33 mouse cellular contexts compared by ENCODE assay signal in the genomic region with DNA sequence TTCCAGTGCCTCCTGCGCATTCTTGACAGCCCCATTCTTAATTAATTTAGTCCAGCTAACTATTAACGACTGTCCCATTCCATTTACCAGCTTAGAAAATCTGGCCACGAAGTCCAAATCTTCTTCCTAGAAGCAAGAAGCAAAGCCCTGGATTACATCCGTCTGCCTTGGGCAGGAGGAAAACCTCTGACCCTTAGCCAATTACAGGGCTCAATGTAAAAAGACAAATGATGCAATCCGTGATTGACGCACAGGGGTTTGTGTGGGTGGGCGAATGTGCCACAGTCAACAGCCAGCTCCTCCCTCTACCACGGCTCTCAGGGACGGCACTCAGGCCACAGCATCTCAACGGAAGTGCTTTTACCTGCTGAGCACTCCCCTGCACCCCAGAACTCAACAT. TPM values are rescaled to one million over a fixed set of nuclear protein-coding genes. Genes with fewer than 3 reads are reported as not detected.
DNase-seq lines count a peak whose midpoint lies in the region; ATAC-seq and TF ChIP-seq lines count a peak whose summit lies in the region.
"Had no signal": no experiment of that assay in that cellular context is flagged by ENCODE, and none has a peak within 500 bp of the region (broad histone marks: within the 10 kb centered on the region; RNA-seq: fewer than 3 reads in every experiment).

No protein-coding gene starts in this region.

- H3K9me3 ChIP-seq in liver, embryonic 16.5 days (replicated peaks; ENCODE audit: control insufficient read depth, low read length) = no peaks in the 10 kb centered on the region
- no peaks in the 10 kb centered on the region for H3K9me3 ChIP-seq in liver, embryonic 11.5 days (ENCODE audit: control insufficient read depth, low read length)
- no peaks in the 10 kb centered on the region for H3K9me3 ChIP-seq in midbrain, embryonic 15.5 days
- H3K9me3 ChIP-seq: embryonic facial prominence, embryonic 10.5 days; embryonic facial prominence, embryonic 13.5 days; heart, embryonic 12.5 days; heart, embryonic 15.5 days; hindbrain, embryonic 10.5 days; hindbrain, embryonic 13.5 days had no signal

- no peak overlapping the region for H3K4me2 ChIP-seq in liver, embryonic 16.5 days (ENCODE audit: low read depth, low read length)
- no peak overlapping the region for H3K4me2 ChIP-seq in liver, embryonic 11.5 days
- no peak overlapping the region for H3K4me2 ChIP-seq in myocyte (ENCODE audit: low read depth)
- H3K4me2 ChIP-seq in midbrain, embryonic 15.5 days = no peak overlapping the region
- H3K4me2 ChIP-seq: embryonic facial prominence, embryonic 13.5 days; forebrain, embryonic 13.5 days; heart, embryonic 12.5 days; heart, embryonic 15.5 days; hindbrain, embryonic 13.5 days had no signal

- H3K36me3 ChIP-seq in liver, embryonic 16.5 days (ENCODE audit: control insufficient read depth, insufficient read depth) = peaks cover 60% of the 10 kb centered on the region
- peaks cover 71% of the 10 kb centered on the region for H3K36me3 ChIP-seq in liver, embryonic 11.5 days (ENCODE audit: control insufficient read depth, insufficient read depth, low read length)
- peaks cover 98% of the 10 kb centered on the region for H3K36me3 ChIP-seq in myocyte (ENCODE audit: control insufficient read depth, insufficient read depth)
- peaks cover 52% of the 10 kb centered on the region for H3K36me3 ChIP-seq in midbrain, embryonic 15.5 days (replicated peaks)

- H3K79me2 ChIP-seq in myocyte (ENCODE audit: control insufficient read depth, insufficient read depth) = no peaks in the 10 kb centered on the region

- WGBS in liver, embryonic 16.5 days (ENCODE audit: insufficient replicate concordance) = 64% methylated on average over 10 of the region's 10 CpGs
- 79% methylated on average over 10 of the region's 10 CpGs for WGBS in liver, embryonic 11.5 days
- 81% methylated on average over 10 of the region's 10 CpGs for WGBS in midbrain, embryonic 15.5 days

- H3K4me3 ChIP-seq in liver, embryonic 16.5 days (ENCODE audit: low read depth, low read length) = no peak overlapping the region
- H3K4me3 ChIP-seq in liver, embryonic 11.5 days (ENCODE audit: low read depth, low read length) = no peak overlapping the region
- no peak overlapping the region for H3K4me3 ChIP-seq in myocyte
- no peak overlapping the region for H3K4me3 ChIP-seq in midbrain, embryonic 15.5 days
- H3K4me3 ChIP-seq: embryonic facial prominence, embryonic 10.5 days; embryonic facial prominence, embryonic 13.5 days; erythroblast, embryonic 14.5 days; forebrain, embryonic 10.5 days; forebrain, embryonic 13.5 days; heart, embryonic 12.5 days; heart, embryonic 15.5 days; hindbrain, embryonic 10.5 days; hindbrain, embryonic 13.5 days had no signal

- H3K27me3 ChIP-seq in liver, embryonic 16.5 days (ENCODE audit: control insufficient read depth, insufficient read depth, low read depth, low read length) = no peaks in the 10 kb centered on the region
- no peaks in the 10 kb centered on the region for H3K27me3 ChIP-seq in liver, embryonic 11.5 days (replicated peaks; ENCODE audit: control insufficient read depth, insufficient read depth, low read length)
- no peaks in the 10 kb centered on the region for H3K27me3 ChIP-seq in myocyte (ENCODE audit: control insufficient read depth, insufficient read depth, insufficient read length)
- H3K27me3 ChIP-seq in midbrain, embryonic 15.5 days (replicated peaks) = no peaks in the 10 kb centered on the region
- H3K27me3 ChIP-seq: embryonic facial prominence, embryonic 13.5 days; forebrain, embryonic 13.5 days; heart, embryonic 12.5 days; heart, embryonic 15.5 days; hindbrain, embryonic 13.5 days; Patski had no signal

- H3K9ac ChIP-seq in liver, embryonic 16.5 days (ENCODE audit: low read depth, low read length) = no peak overlapping the region
- H3K9ac ChIP-seq in liver, embryonic 11.5 days (ENCODE audit: low read depth, low read length) = no peak overlapping the region
- no peak overlapping the region for H3K9ac ChIP-seq in midbrain, embryonic 15.5 days
- H3K9ac ChIP-seq: embryonic facial prominence, embryonic 13.5 days; forebrain, embryonic 13.5 days; heart, embryonic 12.5 days; heart, embryonic 15.5 days; hindbrain, embryonic 13.5 days had no signal

- H3ac ChIP-seq in myocyte (ENCODE audit: control insufficient read depth, insufficient read length) = no peak overlapping the region

- ATAC-seq in liver, embryonic 16.5 days (ENCODE audit: low read depth) = peak; percentile 53
- no peak for ATAC-seq in liver, embryonic 11.5 days (replicated peaks; ENCODE audit: low FRiP score)
- no peak for ATAC-seq in midbrain, embryonic 15.5 days (replicated peaks)
- ATAC-seq: forebrain, embryonic 13.5 days; forebrain, embryonic 16.5 days; hindbrain, embryonic 16.5 days; Patski had no signal

- DNase-seq in liver, embryonic 11.5 days (ENCODE audit: low spot score) = no peak
- DNase-seq in retina, postnatal 1 day = peak; percentile 24
- no peak for DNase-seq in retina, embryonic 14.5 days (ENCODE audit: low spot score)
- peak; percentile 80 for DNase-seq in fat pad, adult 2 months (ENCODE audit: extremely low read depth, low read depth, low spot score)
- no peak for DNase-seq in heart, adult 18-20 months
- DNase-seq: adrenal gland, postnatal 10 days; adrenal gland, postnatal 36 days; cerebellum, adult 18-20 months; cerebellum, adult 9-11 months; cerebellum, postnatal 36 days; embryo, embryonic 11 days; gastrocnemius, postnatal 10 days; gastrocnemius, postnatal 36 days; heart, adult 11 months; heart, postnatal 10 days; heart, postnatal 36 days had no signal

- no peak for TF ChIP-seq POLR2A in myocyte (IDR thresholded peaks at IDR 0.05; ENCODE audit: insufficient read length, low read depth)

- H3K4me1 ChIP-seq in liver, embryonic 16.5 days (ENCODE audit: control insufficient read depth, low read depth, low read length) = no peaks in the 10 kb centered on the region
- no peaks in the 10 kb centered on the region for H3K4me1 ChIP-seq in liver, embryonic 11.5 days (replicated peaks; ENCODE audit: control insufficient read depth, insufficient read depth, low read length)
- H3K4me1 ChIP-seq in midbrain, embryonic 15.5 days = no peaks in the 10 kb centered on the region
- H3K4me1 ChIP-seq: embryonic facial prominence, embryonic 10.5 days; embryonic facial prominence, embryonic 13.5 days; forebrain, embryonic 10.5 days; forebrain, embryonic 13.5 days; heart, embryonic 12.5 days; heart, embryonic 15.5 days; hindbrain, embryonic 10.5 days; hindbrain, embryonic 13.5 days had no signal

- H3K27ac ChIP-seq in liver, embryonic 16.5 days (ENCODE audit: low read length) = no peak overlapping the region
- H3K27ac ChIP-seq in liver, embryonic 11.5 days (ENCODE audit: low read depth, low read length) = no peak overlapping the region
- no peak overlapping the region for H3K27ac ChIP-seq in midbrain, embryonic 15.5 days
- H3K27ac ChIP-seq: embryonic facial prominence, embryonic 10.5 days; embryonic facial prominence, embryonic 13.5 days; forebrain, embryonic 10.5 days; forebrain, embryonic 13.5 days; heart, embryonic 15.5 days; hindbrain, embryonic 10.5 days; hindbrain, embryonic 13.5 days had no signal

TF ChIP-seq in myocyte, 11 proteins besides CTCF, POLR2A, EP300 and RAD21:
- TF ChIP-seq CEBPB (IDR thresholded peaks at IDR 0.05; ENCODE audit: insufficient read depth, poor library complexity, severe bottlenecking) (no peak), POLR2AphosphoS2 (IDR thresholded peaks at IDR 0.05; ENCODE audit: insufficient read length, low read depth) (peak; percentile 26), TCF3 (IDR thresholded peaks at IDR 0.05; ENCODE audit: insufficient read length, low read depth) (no peak)

RNA-seq across cellular contexts. Expression of a gene that starts 14.5 kb away (rescaled TPM):
- polyA plus RNA-seq in liver, embryonic 16.5 days (2015; fragmentation: Nextera tagmentation; extraction: Ambion mirVana) = 24.1 and 26.4 TPM in 2 replicates
- polyA plus RNA-seq in liver, embryonic 11.5 days (2014; fragmentation: Nextera tagmentation; extraction: Ambion mirVana) = 103 and 114 TPM in 2 replicates
- 78.6 TPM for polyA plus RNA-seq in myocyte (2012; fragmentation: generic; extraction: Trizol)
- polyA plus RNA-seq in midbrain, embryonic 15.5 days (2015; fragmentation: Nextera tagmentation; extraction: Ambion mirVana) = 30.3 and 30.5 TPM in 2 replicates
- total RNA-seq in heart, adult 18-20 months (2021) = 10 to 100 TPM; 22.6 to 28.5 TPM

RNA-seq across cellular contexts. Expression of a gene that starts 25.0 kb away (rescaled TPM):
- polyA plus RNA-seq in liver, embryonic 16.5 days (2015; fragmentation: Nextera tagmentation; extraction: Ambion mirVana) = 19.8 and 20.5 TPM in 2 replicates
- 32.0 and 32.1 TPM in 2 replicates for polyA plus RNA-seq in liver, embryonic 11.5 days (2014; fragmentation: Nextera tagmentation; extraction: Ambion mirVana)
- 9.0 TPM for polyA plus RNA-seq in myocyte (2012; fragmentation: generic; extraction: Trizol)
- 30.7 and 33.7 TPM in 2 replicates for polyA plus RNA-seq in midbrain, embryonic 15.5 days (2015; fragmentation: Nextera tagmentation; extraction: Ambion mirVana)
- 10 to 100 TPM; 18.4 to 21.3 TPM for total RNA-seq in heart, adult 18-20 months (2021)

RNA-seq across cellular contexts. Expression of a gene that starts 29.8 kb away (rescaled TPM):
- 0.04 TPM in 1 of 2 replicates, not detected in the other for polyA plus RNA-seq in liver, embryonic 16.5 days (2015; fragmentation: Nextera tagmentation; extraction: Ambion mirVana)
- 0.39 TPM in 1 of 2 replicates, not detected in the other for polyA plus RNA-seq in liver, embryonic 11.5 days (2014; fragmentation: Nextera tagmentation; extraction: Ambion mirVana)
- not detected for polyA plus RNA-seq in myocyte (2012; fragmentation: generic; extraction: Trizol)
- 0.26 and 0.35 TPM in 2 replicates for polyA plus RNA-seq in midbrain, embryonic 15.5 days (2015; fragmentation: Nextera tagmentation; extraction: Ambion mirVana)
- not detected for total RNA-seq in heart, adult 18-20 months (2021)
- total RNA-seq: adrenal gland, adult 18-20 months; adrenal gland, postnatal 10 days; adrenal gland, postnatal 36 days; gastrocnemius, adult 18-20 months; gastrocnemius, postnatal 10 days; gastrocnemius, postnatal 36 days; heart, postnatal 10 days; heart, postnatal 36 days had no signal
- polyA plus RNA-seq: erythroblast, embryonic 14.5 days; forebrain, embryonic 13.5 days; hindbrain, embryonic 10.5 days; Patski had no signal

Comparison
In these comparisons a context has a peak if more than half of its experiments do, and no peak if none do; other contexts are left out.
1. DNase-seq: peak in retina, postnatal 1 day (single experiment) and fat pad, adult 2 months (single experiment); none in liver, embryonic 11.5 days (single experiment), retina, embryonic 14.5 days (single experiment) and heart, adult 18-20 months (0 of 2).